Mouse (Mus musculus) layer of hippocampus, adult 2 months (tissue): ENCODE measurements around the gene Gm21903. TPM values are rescaled to one million over a fixed set of nuclear protein-coding genes. Genes with fewer than 3 reads are reported as not detected.
"Not testable (repeated sequence)": the region's sequence is repeated elsewhere in the genome, so short reads cannot be mapped to it uniquely, and the experiment has no call there.

Source experiments
- DNase-seq, 2 experiments: peaks; one replicate each; pipeline ENCODE4 v3.0.0; 2022; ENCODE audit warnings: low spot score in 2 of 2
- H3K27ac ChIP-seq: fragments of 200-600 bp; 2 replicates; pipeline ENCODE4 v1.8.1; 2022
- H3K4me3 ChIP-seq: fragments of 200-600 bp; 2 replicates; pipeline ENCODE4 v1.8.1; 2022; ENCODE audit warnings: mild to moderate bottlenecking
- CTCF ChIP-seq: fragments of 200-600 bp; conservative IDR thresholded peaks from 2 replicates; pipeline ENCODE4 v1.8.1; 2022; ENCODE audit warnings: antibody characterized with exemption, mild to moderate bottlenecking, moderate library complexity
- long read RNA-seq, 2 experiments: library from polyadenylated mRNA; stranded (forward); transcript quantifications; one replicate each; pipeline ENCODE4 v2.0.0; 2021; ENCODE audit warnings: borderline mapping rate in 2 of 2
- total RNA-seq, 2 experiments: library from RNA; stranded (reverse); gene quantifications; 2 replicates each; pipeline ENCODE4 v1.2.3; 2021

The Gm21903 gene
- total RNA-seq: not detected
- long read RNA-seq, experiment 1: 0 reads
- long read RNA-seq, experiment 2: 0 reads

GRCm38 (mm10) chr17:39043241-39043640 is at the start of gene Gm21903:
Gene Gm21903 (minus strand): TSS chr17:39043341.
- DNase-seq: no peak
- Histone ChIP-seq H3K27ac (no peak within 1 kb of the TSS), H3K4me3 (no peak within 1 kb of the TSS)
- TF ChIP-seq CTCF: no peak

- no peak for DNase-seq
- no peak for TF ChIP-seq CTCF
- no peak within 1 kb of the TSS for H3K27ac ChIP-seq
- no peak within 1 kb of the TSS for H3K4me3 ChIP-seq
Measured at GRCm38 (mm10) chr17:39076937-39077336, 33.8 kb upstream of the Gm21903 start, which contains the start of gene Esp23. Gene Esp23 (minus strand): TSS chr17:39077037.

GRCm38 (mm10) chr17:39063641-39064040 is 20.5 kb upstream of the Gm21903 start:
- no peak for DNase-seq
- Histone ChIP-seq H3K4me3 (no peak overlapping the region), H3K27ac (no peak overlapping the region)
- TF ChIP-seq CTCF: no peak

- not testable (repeated sequence) for H3K27ac ChIP-seq, H3K4me3 ChIP-seq, DNase-seq
Measured at GRCm38 (mm10) chr17:39036395-39036794, 6.7 kb downstream of the Gm21903 start, which contains the start of gene Esp24. Gene Esp24 (plus strand): TSS chr17:39036695.

- no peak for DNase-seq
- no peak for TF ChIP-seq CTCF
- no peak overlapping the region for H3K4me3 ChIP-seq
- H3K27ac ChIP-seq: no peak overlapping the region
Measured at GRCm38 (mm10) chr17:39017184-39017583, 26.0 kb downstream of the Gm21903 start.

- Histone ChIP-seq H3K27ac (no peak overlapping the region), H3K4me3 (no peak overlapping the region)
- DNase-seq: no peak
- no peak for TF ChIP-seq CTCF
Measured at GRCm38 (mm10) chr17:39010675-39011638, 32.2 kb downstream of the Gm21903 start.

GRCm38 (mm10) chr17:39009846-39010245 is 33.3 kb downstream of the Gm21903 start:
- no peak for TF ChIP-seq CTCF

More at GRCm38 (mm10) chr17:39009846-39010245, 33.3 kb downstream of the Gm21903 start:
- Histone ChIP-seq H3K27ac (no peak overlapping the region), H3K4me3 (no peak overlapping the region)
- DNase-seq: no peak

Other genes with a start within 250 kb of the Gm21903 start
- gene Esp24, start 6.6 kb downstream of the Gm21903 start, total RNA-seq: not detected
- not detected for gene Esp23, start 33.7 kb upstream of the Gm21903 start, total RNA-seq
- not detected for gene Esp22, start 52.0 kb upstream of the Gm21903 start, total RNA-seq